Mouse (Mus musculus) kidney, embryonic 14.5 days (tissue): ENCODE measurements around the gene Coq7. TPM values are rescaled to one million over a fixed set of nuclear protein-coding genes. Genes with fewer than 3 reads are reported as not detected.

Source experiments
- ATAC-seq: fragments of 200-750 bp; cut with Nextera tagmentation; 2 replicates; pipeline ENCODE4 v1.8.0; 2017; ENCODE audit warnings: moderate number of reproducible peaks, mild to moderate bottlenecking, moderate TSS enrichment, moderate library complexity; ENCODE audit not compliant: low FRiP score, low TSS enrichment
- H3K27ac ChIP-seq: fragments of 300-500 bp; sonication (generic); 2 replicates; pipeline ENCODE4 v1.5.1; 2014; ENCODE audit warnings: low read depth, mild to moderate bottlenecking, low read length, moderate library complexity, mixed read lengths
- H3K27me3 ChIP-seq: fragments of 300-500 bp; sonication (generic); 2 replicates; pipeline ENCODE4 v1.6.1; 2014; ENCODE audit warnings: mild to moderate bottlenecking, low read length; ENCODE audit not compliant: control insufficient read depth, insufficient read depth
- H3K36me3 ChIP-seq: fragments of 300-500 bp; sonication (generic); 2 replicates; pipeline ENCODE4 v1.6.1; 2014; ENCODE audit warnings: low read length, mixed read lengths; ENCODE audit not compliant: control insufficient read depth, insufficient read depth
- H3K4me1 ChIP-seq: fragments of 300-500 bp; sonication (generic); 2 replicates; pipeline ENCODE4 v1.6.1; 2014; ENCODE audit warnings: low read length, mixed read lengths; ENCODE audit not compliant: control insufficient read depth, insufficient read depth
- H3K4me2 ChIP-seq: fragments of 300-500 bp; sonication (generic); replicated peaks from 2 replicates; pipeline ENCODE4 v1.6.1; 2014; ENCODE audit warnings: low read depth, mild to moderate bottlenecking, low read length
- H3K4me3 ChIP-seq: fragments of 300-500 bp; sonication (generic); 2 replicates; pipeline ENCODE4 v1.5.1; 2014; ENCODE audit warnings: mild to moderate bottlenecking, low read length
- H3K9ac ChIP-seq: fragments of 300-500 bp; sonication (generic); 2 replicates; pipeline ENCODE4 v1.6.1; 2014; ENCODE audit warnings: low read depth, mild to moderate bottlenecking, low read length, moderate library complexity
- H3K9me3 ChIP-seq: fragments of 300-500 bp; sonication (generic); 2 replicates; pipeline ENCODE4 v1.6.1; 2016; ENCODE audit warnings: low read length; ENCODE audit not compliant: control insufficient read depth
- WGBS: fragments of 180-500 bp; shearing (Covaris S2); extraction: QIAGEN DNeasy Blood & Tissue Kit; methylation state at CpG from one replicate; pipeline ENCODE4 v1.1.7; 2014; 5-methylcytosine and 5-hydroxymethylcytosine counted together
- polyA plus RNA-seq: library from polyadenylated mRNA; unstranded; fragments of >200 nt; fragmentation: Nextera tagmentation; extraction: Ambion mirVana; gene quantifications from 2 replicates; pipeline ENCODE4 v1.2.1, GENCODE M21; 2014

The Coq7 gene
- polyA plus RNA-seq, 1 experiment from 2014 or later = 158 TPM

- Histone ChIP-seq H3K9me3 (no peaks in the 10 kb centered on the region), H3K36me3 (no peaks in the 10 kb centered on the region), H3K27me3 (no peaks in the 10 kb centered on the region), H3K9ac (no peak overlapping the region), H3K4me2 (no peak overlapping the region), H3K27ac (no peak overlapping the region), H3K4me1 (0 out of 2 replicates have a peak, but pooled peaks cover 3% of the 10 kb centered on the region), H3K4me3 (no peak overlapping the region)
- ATAC-seq = no peak
- WGBS = 82% methylated on average over 7 of the region's 7 CpGs
Measured at GRCm38 (mm10) chr7:118508556-118508955, 24.6 kb downstream of the Coq7 start.

DNA sequence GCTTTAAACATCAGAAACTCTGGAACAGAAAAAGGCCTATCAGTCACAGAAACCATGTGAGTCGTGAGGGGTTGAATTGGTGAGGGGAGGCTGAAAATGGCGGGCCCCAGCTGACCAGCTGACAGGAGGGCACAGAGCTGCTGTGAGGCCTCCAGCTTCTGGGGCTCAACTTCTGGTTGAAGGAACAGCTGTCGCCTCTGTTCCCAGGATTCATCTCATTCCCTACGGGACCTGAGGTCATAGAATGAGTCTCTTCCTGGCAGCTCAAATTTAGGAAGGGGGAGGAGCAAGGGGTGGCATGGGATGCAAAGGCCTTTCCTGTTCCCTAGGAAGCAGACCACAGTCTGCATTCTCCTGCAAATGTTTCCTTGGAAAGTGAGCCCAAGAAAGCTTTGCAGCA lies 29.3 kb downstream of the Coq7 start:
- ATAC-seq = no peak
- no peak overlapping the region for H3K27ac ChIP-seq
- H3K4me3 ChIP-seq = no peak overlapping the region
- H3K4me1 ChIP-seq = no peaks in the 10 kb centered on the region
- no peaks in the 10 kb centered on the region for H3K27me3 ChIP-seq
- no peak overlapping the region for H3K4me2 ChIP-seq
- H3K9me3 ChIP-seq = no peaks in the 10 kb centered on the region
- 44% methylated on average over 4 of the region's 4 CpGs for WGBS
- H3K36me3 ChIP-seq = no peaks in the 10 kb centered on the region
- H3K9ac ChIP-seq = no peak overlapping the region

- WGBS = 74% methylated on average over 8 of the region's 8 CpGs
- no peaks in the 10 kb centered on the region for H3K4me1 ChIP-seq
- no peak overlapping the region for H3K4me2 ChIP-seq
- no peak for ATAC-seq
- H3K4me3 ChIP-seq = no peak overlapping the region
- peaks cover 3% of the 10 kb centered on the region; the same call in 1 of the 2 replicates for H3K9me3 ChIP-seq
- H3K27me3 ChIP-seq = no peaks in the 10 kb centered on the region
- H3K27ac ChIP-seq = no peak overlapping the region
- no peaks in the 10 kb centered on the region for H3K36me3 ChIP-seq
- H3K9ac ChIP-seq = no peak overlapping the region
Measured at GRCm38 (mm10) chr7:118502333-118502732, 30.8 kb downstream of the Coq7 start.

DNA sequence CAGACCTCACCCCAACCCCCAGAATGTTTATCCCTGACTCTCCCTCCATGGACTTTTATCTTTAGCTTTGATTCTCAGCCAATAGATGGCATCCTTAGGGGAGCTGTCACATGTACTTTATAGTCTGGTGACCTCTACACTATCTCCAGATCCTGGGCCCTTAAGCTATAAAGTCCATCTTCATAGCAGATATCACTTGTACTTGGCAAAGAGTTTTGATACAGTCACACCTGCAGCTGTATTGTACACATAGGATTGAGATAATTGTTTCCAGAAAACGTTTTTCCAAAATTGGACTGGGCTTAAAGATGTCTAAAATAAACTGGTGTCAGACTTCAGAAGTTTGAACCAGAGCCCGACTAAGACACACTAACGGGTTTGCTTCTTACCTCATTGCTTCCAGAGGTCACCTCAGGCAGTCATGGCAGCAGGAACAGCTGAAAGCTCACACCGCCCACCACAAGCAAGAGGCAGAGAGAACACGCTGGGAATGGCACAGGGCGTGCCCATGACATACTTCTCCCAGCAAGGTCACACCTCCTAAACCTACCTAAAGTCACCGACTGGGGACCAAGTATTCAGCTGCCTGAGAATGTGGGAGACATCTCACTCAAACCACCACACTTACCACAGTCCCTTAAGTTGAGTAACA lies 33.2 kb downstream of the Coq7 start:
- Histone ChIP-seq H3K4me3 (no peak overlapping the region), H3K9ac (no peak overlapping the region), H3K27ac (no peak overlapping the region), H3K9me3 (peaks cover 4% of the 10 kb centered on the region; the same call in 1 of the 2 replicates), H3K4me2 (no peak overlapping the region), H3K36me3 (no peaks in the 10 kb centered on the region), H3K27me3 (no peaks in the 10 kb centered on the region), H3K4me1 (no peaks in the 10 kb centered on the region)
- no peak for ATAC-seq
- 61% methylated on average over 7 of the region's 7 CpGs for WGBS

- Histone ChIP-seq H3K9me3 (peaks cover 4% of the 10 kb centered on the region; the same call in 1 of the 2 replicates), H3K36me3 (no peaks in the 10 kb centered on the region), H3K27me3 (no peaks in the 10 kb centered on the region), H3K9ac (no peak overlapping the region), H3K4me2 (no peak overlapping the region), H3K27ac (no peak overlapping the region), H3K4me1 (no peaks in the 10 kb centered on the region), H3K4me3 (no peak overlapping the region)
- no peak for ATAC-seq
- 82% methylated on average over 12 of the region's 12 CpGs for WGBS
Measured at GRCm38 (mm10) chr7:118498984-118499783, 34.0 kb downstream of the Coq7 start.

- Histone ChIP-seq H3K4me1 (0 out of 2 replicates have a peak, but pooled peaks cover 11% of the 10 kb centered on the region), H3K4me2 (no peak overlapping the region), H3K27me3 (peaks cover 16% of the 10 kb centered on the region), H3K9me3 (peaks cover 4% of the 10 kb centered on the region; the same call in 1 of the 2 replicates), H3K4me3 (no peak overlapping the region), H3K27ac (no peak overlapping the region), H3K36me3 (no peaks in the 10 kb centered on the region), H3K9ac (no peak overlapping the region)
- no peak for ATAC-seq
- 80% methylated on average over 4 of the region's 4 CpGs for WGBS
Measured at GRCm38 (mm10) chr7:118494892-118495579, 38.1 kb downstream of the Coq7 start.

- Histone ChIP-seq H3K4me2 (no peak overlapping the region), H3K9ac (no peak overlapping the region), H3K27me3 (peaks cover 22% of the 10 kb centered on the region), H3K9me3 (peaks cover 4% of the 10 kb centered on the region; the same call in 1 of the 2 replicates), H3K36me3 (no peaks in the 10 kb centered on the region), H3K27ac (no peak overlapping the region), H3K4me3 (no peak overlapping the region), H3K4me1 (peaks cover 17% of the 10 kb centered on the region; the same call in 1 of the 2 replicates)
- no peak for ATAC-seq
- WGBS = 90% methylated on average over 9 of the region's 9 CpGs
Measured at GRCm38 (mm10) chr7:118493892-118494291, 39.3 kb downstream of the Coq7 start.

DNA sequence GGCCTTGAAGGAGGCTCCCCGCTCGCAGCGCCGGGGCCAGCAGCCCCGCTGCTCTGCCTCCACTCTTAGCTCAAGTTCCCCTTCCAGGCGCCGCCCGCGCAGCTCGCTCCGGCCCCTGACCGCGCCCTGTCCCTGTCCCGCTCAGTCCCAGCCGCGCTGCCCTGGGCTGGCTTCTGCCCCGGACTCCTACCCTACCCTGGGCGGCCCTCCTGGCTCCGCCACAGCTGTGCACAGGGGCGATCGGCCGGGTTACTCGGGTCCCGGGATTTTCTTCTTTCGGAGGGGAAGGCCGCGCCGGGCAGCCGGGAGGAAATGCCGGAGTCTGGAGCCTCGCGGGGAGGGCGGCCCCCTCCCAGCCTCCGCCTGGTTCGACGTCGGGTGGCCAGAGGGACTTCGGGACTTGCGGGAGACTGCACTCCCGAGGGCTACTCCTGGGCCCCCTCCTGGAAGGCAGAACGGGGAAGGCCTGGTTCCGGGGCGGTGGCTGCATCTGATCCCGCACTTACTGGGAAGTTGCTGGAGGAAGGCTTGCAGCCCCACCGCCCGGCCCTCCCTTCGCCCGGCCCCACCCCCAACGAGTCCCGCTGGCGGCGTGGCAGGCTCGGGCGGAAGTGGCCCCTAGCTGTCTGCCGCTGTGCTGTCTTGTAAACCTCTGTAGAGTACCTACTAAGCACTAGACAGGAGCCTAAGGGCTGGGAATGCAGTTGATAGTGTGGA lies 41.6 kb downstream of the Coq7 start, which contains the start of gene Itpripl2:
Gene Itpripl2, minus strand, starts transcription at position 545 of the 717 bp plus-strand sequence.
- Histone ChIP-seq H3K9me3 (no peaks in the 10 kb centered on the region), H3K4me1 (peaks cover 20% of the 10 kb centered on the region; the same call in 1 of the 2 replicates), H3K9ac (peak within 1 kb of the TSS; percentile 87), H3K27me3 (peaks cover 22% of the 10 kb centered on the region), H3K4me2 (peak within 1 kb of the TSS; percentile 84), H3K27ac (peak within 1 kb of the TSS; percentile 86; the same call in 1 of the 2 replicates), H3K4me3 (peak within 1 kb of the TSS; percentile 75), H3K36me3 (no peaks in the 10 kb centered on the region; the same call in 1 of the 2 replicates)
- under 1% methylated on average over 46 of the region's 55 CpGs for WGBS
- ATAC-seq = peak; percentile 85
